Mouse (Mus musculus): ENCODE measurements at regions not wholly inside any gene's neighbourhood (a gene's known extent, or its start where the extent isn't known, plus 50 kb on each side); places are given as distances from the start of the nearest gene placed in this dataset.

- TF ChIP-seq CTCF (IDR thresholded peaks at IDR 0.05; ENCODE audit: low read depth, low read length) (no peak), POLR2A (IDR thresholded peaks at IDR 0.05; ENCODE audit: insufficient read depth, low read length) (no peak)
Measured at GRCm38 (mm10) chr1:42229711-42230110, 465.9 kb upstream of the Pou3f3 start.

Data from ES-Bruce4 (cell line).